In genomic region chr15:27067691-27068090, GRCm38 (mm10) we compare ENCODE assay signal across 23 mouse cellular contexts.
DNase-seq lines count a peak whose midpoint lies in the region; ATAC-seq lines count a peak whose summit lies in the region.
"Had no signal": no experiment of that assay in that cellular context is flagged by ENCODE, and none has a peak within 500 bp of the region (broad histone marks: within the 10 kb centered on the region; RNA-seq: fewer than 3 reads in every experiment).

No protein-coding gene starts in this region.

- no peak overlapping the region for H3K9ac ChIP-seq in hindbrain, embryonic 14.5 days
- H3K9ac ChIP-seq in hindbrain, embryonic 16.5 days (ENCODE audit: low read depth, low read length): no peak overlapping the region
- H3K9ac ChIP-seq: embryonic facial prominence, embryonic 15.5 days; forebrain, embryonic 12.5 days; heart, embryonic 12.5 days; intestine, embryonic 15.5 days had no signal

- H3K27me3 ChIP-seq in hindbrain, embryonic 14.5 days (ENCODE audit: control insufficient read depth, insufficient read depth, low read length): no peaks in the 10 kb centered on the region
- H3K27me3 ChIP-seq in hindbrain, embryonic 16.5 days (replicated peaks; ENCODE audit: control insufficient read depth, insufficient read depth, low read length): no peaks in the 10 kb centered on the region
- H3K27me3 ChIP-seq: embryonic facial prominence, embryonic 15.5 days; forebrain, embryonic 12.5 days; heart, embryonic 12.5 days; intestine, embryonic 15.5 days had no signal

- ATAC-seq in hindbrain, embryonic 14.5 days (ENCODE audit: low FRiP score): no peak
- no peak for ATAC-seq in hindbrain, embryonic 16.5 days
- no peak for ATAC-seq in megakaryocyte progenitor cell, adult 5-6 weeks (replicated peaks; ENCODE audit: poor library complexity)
- ATAC-seq: activated CD4-positive, CD25-positive, alpha-beta regulatory T cell, adult 4 months; intestine, embryonic 15.5 days; Patski had no signal

- no peak overlapping the region for H3K4me3 ChIP-seq in hindbrain, embryonic 14.5 days (replicated peaks; ENCODE audit: low read length)
- H3K4me3 ChIP-seq in hindbrain, embryonic 16.5 days (ENCODE audit: low read length): no peak overlapping the region
- H3K4me3 ChIP-seq: embryonic facial prominence, embryonic 15.5 days; erythroblast, embryonic 14.5 days; forebrain, embryonic 12.5 days; gastrocnemius, adult 2 months; heart, embryonic 12.5 days; hindbrain, embryonic 10.5 days; intestine, embryonic 15.5 days had no signal

- H3K4me2 ChIP-seq in hindbrain, embryonic 14.5 days (replicated peaks): no peak overlapping the region
- H3K4me2 ChIP-seq in hindbrain, embryonic 16.5 days (ENCODE audit: low read length): no peak overlapping the region
- H3K4me2 ChIP-seq: embryonic facial prominence, embryonic 15.5 days; forebrain, embryonic 12.5 days; heart, embryonic 12.5 days; intestine, embryonic 15.5 days had no signal

- H3K27ac ChIP-seq in hindbrain, embryonic 14.5 days: no peak overlapping the region
- no peak overlapping the region for H3K27ac ChIP-seq in hindbrain, embryonic 16.5 days (ENCODE audit: low read depth, low read length)
- H3K27ac ChIP-seq: embryonic facial prominence, embryonic 15.5 days; forebrain, embryonic 12.5 days; gastrocnemius, adult 2 months; hindbrain, embryonic 10.5 days; intestine, embryonic 15.5 days had no signal

- intact Hi-C loops in left cerebral cortex, postnatal 14 days (cut with DNase I): no loop called here

- H3K36me3 ChIP-seq in hindbrain, embryonic 14.5 days (replicated peaks; ENCODE audit: control insufficient read depth, insufficient read depth): no peaks in the 10 kb centered on the region
- H3K36me3 ChIP-seq in hindbrain, embryonic 16.5 days (ENCODE audit: control insufficient read depth, insufficient read depth, low read length): no peaks in the 10 kb centered on the region
- H3K36me3 ChIP-seq: embryonic facial prominence, embryonic 15.5 days; forebrain, embryonic 12.5 days; G1E; heart, embryonic 12.5 days; hindbrain, embryonic 10.5 days; intestine, embryonic 15.5 days had no signal

- peak; percentile 40 for DNase-seq in hindbrain, embryonic 14.5 days (ENCODE audit: low spot score)
- DNase-seq in left cerebral cortex, postnatal 14 days (ENCODE audit: low spot score in 2 of 2): peak; percentile 4 to 35
- no peak for DNase-seq in left cerebral cortex, adult 18-20 months (ENCODE audit: low spot score in 2 of 2)
- DNase-seq in 3T3-L1 (ENCODE audit: low read depth, low spot score) (peak; percentile 7), NIH3T3 (ENCODE audit: low read depth) (peak; percentile 7)
- DNase-seq: adrenal gland, postnatal 14 days; cerebellum, adult 11 months; cerebellum, adult 8-10 months; cerebellum, postnatal 14 days; embryo, embryonic 11 days; gastrocnemius, adult 2 months; gastrocnemius, postnatal 25 days had no signal

- H3K9me3 ChIP-seq in hindbrain, embryonic 14.5 days (ENCODE audit: control insufficient read depth, low read length): no peaks in the 10 kb centered on the region
- no peaks in the 10 kb centered on the region for H3K9me3 ChIP-seq in hindbrain, embryonic 16.5 days (ENCODE audit: control insufficient read depth, low read length)
- H3K9me3 ChIP-seq: embryonic facial prominence, embryonic 15.5 days; forebrain, embryonic 12.5 days; G1E; heart, embryonic 12.5 days; hindbrain, embryonic 10.5 days; intestine, embryonic 15.5 days had no signal

- H3K4me1 ChIP-seq in hindbrain, embryonic 14.5 days (replicated peaks; ENCODE audit: control insufficient read depth, insufficient read depth, low read length): peaks cover 4% of the 10 kb centered on the region; the same call in 1 of the 2 replicates
- H3K4me1 ChIP-seq in hindbrain, embryonic 16.5 days (ENCODE audit: control insufficient read depth, insufficient read depth, low read depth, low read length): no peaks in the 10 kb centered on the region; the same call in 1 of the 2 replicates
- H3K4me1 ChIP-seq: embryonic facial prominence, embryonic 15.5 days; forebrain, embryonic 12.5 days; hindbrain, embryonic 10.5 days; intestine, embryonic 15.5 days had no signal

- 63% methylated on average over 1 of the region's 1 CpGs for WGBS in hindbrain, embryonic 14.5 days
- 41% methylated on average over 1 of the region's 1 CpGs for WGBS in hindbrain, embryonic 16.5 days

Comparison
In these comparisons a context has a peak if more than half of its experiments do, and no peak if none do; other contexts are left out.
1. DNase-seq: peak in hindbrain, embryonic 14.5 days (single experiment), left cerebral cortex, postnatal 14 days (2 of 2), 3T3-L1 (single experiment) and NIH3T3 (single experiment); none in left cerebral cortex, adult 18-20 months (0 of 2).